Mouse (Mus musculus) limb, embryonic 10.5 days (tissue): ENCODE data around the gene Zfp503. TPM values are rescaled to one million over a fixed set of nuclear protein-coding genes. Genes with fewer than 3 reads are reported as not detected.

ENCODE experiments used
- DNase-seq: peaks from one replicate; pipeline ENCODE4 v3.0.0-alpha.2; 2017; ENCODE audit warnings: low spot score
- H3K27ac ChIP-seq: fragments of 300-500 bp; sonication (generic); 2 replicates; pipeline ENCODE4 v1.5.1; 2016; ENCODE audit warnings: mild to moderate bottlenecking
- H3K27me3 ChIP-seq: fragments of 300-500 bp; sonication (generic); 2 replicates; pipeline ENCODE4 v1.6.1; 2016; ENCODE audit warnings: low read depth, mild to moderate bottlenecking; ENCODE audit not compliant: poor library complexity, severe bottlenecking
- H3K36me3 ChIP-seq: fragments of 300-500 bp; sonication (generic); 2 replicates; pipeline ENCODE4 v1.6.1; 2016; ENCODE audit warnings: mild to moderate bottlenecking, moderate library complexity
- H3K4me1 ChIP-seq: fragments of 300-500 bp; sonication (generic); 2 replicates; pipeline ENCODE4 v1.6.1; 2016
- H3K4me3 ChIP-seq: fragments of 300-500 bp; sonication (generic); 2 replicates; pipeline ENCODE4 v1.5.1; 2016; ENCODE audit warnings: mild to moderate bottlenecking, moderate library complexity
- H3K9me3 ChIP-seq: fragments of 300-500 bp; sonication (generic); replicated peaks from 2 replicates; pipeline ENCODE4 v1.6.1; 2016; ENCODE audit warnings: mild to moderate bottlenecking
- WGBS: fragments of 180-500 bp; shearing (Covaris S2); methylation state at CpG from one replicate; pipeline ENCODE4 v1.1.7; 2016; 5-methylcytosine and 5-hydroxymethylcytosine counted together
- polyA plus RNA-seq: library from polyadenylated mRNA; unstranded; fragments of >200 nt; fragmentation: Nextera tagmentation; extraction: Ambion mirVana; gene quantifications from 2 replicates; pipeline ENCODE4 v1.2.1, GENCODE M21; 2016

Zfp503 gene
- 18.5 and 22.6 TPM in 2 replicates for polyA plus RNA-seq

- Histone ChIP-seq H3K27ac (peak within 1 kb of the TSS; percentile 98), H3K27me3 (peaks cover 75% of the 10 kb centered on the region), H3K36me3 (peaks cover 18% of the 10 kb centered on the region), H3K4me3 (peak within 1 kb of the TSS; percentile 85), H3K9me3 (no peaks in the 10 kb centered on the region), H3K4me1 (peaks cover 89% of the 10 kb centered on the region)
- WGBS, result under 1% methylated on average over 37 of the region's 37 CpGs
- DNase-seq, result peak; percentile 79
Measured at GRCm38 (mm10) chr14:21989291-21989913, at the start of gene Zfp503. TSS of gene Zfp503 (minus strand) at chr14:21989601.

GRCm38 (mm10) chr14:22037498-22038131 is 48.2 kb upstream of the Zfp503 start:
- H3K36me3 ChIP-seq, result no peaks in the 10 kb centered on the region
- H3K27me3 ChIP-seq, result peaks cover 98% of the 10 kb centered on the region
- no peak overlapping the region for H3K27ac ChIP-seq
- no peaks in the 10 kb centered on the region for H3K9me3 ChIP-seq
- WGBS, result 67% methylated on average over 16 of the region's 16 CpGs
- DNase-seq, result no peak
- H3K4me3 ChIP-seq, result no peak overlapping the region
- H3K4me1 ChIP-seq, result peaks cover 21% of the 10 kb centered on the region; the same call in 1 of the 2 replicates

DNA sequence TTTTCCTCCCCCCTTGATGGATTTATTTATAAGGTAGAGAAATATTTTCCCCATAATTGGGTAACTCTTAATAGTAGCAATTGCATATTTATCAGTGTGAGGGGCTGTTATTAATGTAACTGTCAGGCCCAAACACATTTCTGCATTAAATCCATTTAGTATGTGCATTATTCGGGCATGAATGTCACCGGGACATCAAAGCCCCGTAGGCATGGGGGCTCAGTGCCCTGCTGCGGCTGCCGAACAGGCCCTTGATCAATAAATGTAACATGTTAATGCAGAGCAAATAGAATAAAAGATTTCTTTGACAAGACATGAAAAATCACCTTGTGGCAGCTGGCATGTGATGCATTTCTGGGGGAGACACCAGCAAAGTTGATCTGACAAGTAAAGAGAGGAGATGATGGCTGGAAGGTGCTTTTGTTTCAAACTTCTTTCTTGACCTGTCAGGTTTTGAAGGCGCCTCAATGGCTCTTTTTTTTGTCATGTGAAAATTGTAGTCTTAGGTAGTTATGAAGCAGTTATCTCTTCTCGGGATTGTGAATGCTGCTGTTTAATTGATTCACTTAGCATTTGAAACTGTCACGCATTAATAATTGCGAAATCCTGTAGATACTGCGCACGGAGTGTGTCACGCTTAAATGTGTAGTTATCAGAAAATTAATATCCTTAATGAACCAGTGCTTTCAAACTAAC is 47.5 kb upstream of the Zfp503 start:
- Histone ChIP-seq H3K36me3 (no peaks in the 10 kb centered on the region), H3K27me3 (peaks cover 91% of the 10 kb centered on the region), H3K27ac (no peak overlapping the region), H3K4me1 (peaks cover 21% of the 10 kb centered on the region; the same call in 1 of the 2 replicates), H3K4me3 (no peak overlapping the region), H3K9me3 (no peaks in the 10 kb centered on the region)
- no peak for DNase-seq
- WGBS, result 82% methylated on average over 12 of the region's 12 CpGs

DNA sequence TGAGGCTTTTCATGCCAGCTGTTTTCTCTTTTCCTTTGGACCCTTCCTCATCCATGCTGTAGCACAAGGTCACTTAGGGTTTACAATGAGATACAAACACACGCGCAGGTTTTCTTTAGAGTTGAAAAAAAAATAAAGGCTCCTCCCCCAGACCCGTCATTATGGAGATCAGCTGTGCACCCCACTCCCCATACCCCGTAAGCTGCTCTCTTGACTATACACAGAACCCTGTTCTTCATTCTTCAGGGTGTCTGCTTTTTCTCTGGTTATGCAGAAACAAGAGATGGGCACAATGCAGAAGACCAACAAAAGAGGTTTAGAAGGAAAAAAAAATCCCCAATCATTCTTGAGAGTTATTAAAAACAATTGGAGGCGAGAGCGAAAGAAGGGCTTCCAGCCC is 46.9 kb upstream of the Zfp503 start:
- no peak overlapping the region for H3K27ac ChIP-seq
- no peak overlapping the region for H3K4me3 ChIP-seq
- no peaks in the 10 kb centered on the region for H3K9me3 ChIP-seq
- peaks cover 21% of the 10 kb centered on the region; the same call in 1 of the 2 replicates for H3K4me1 ChIP-seq
- peaks cover 85% of the 10 kb centered on the region for H3K27me3 ChIP-seq
- no peaks in the 10 kb centered on the region for H3K36me3 ChIP-seq
- DNase-seq, result no peak
- 61% methylated on average over 6 of the region's 6 CpGs for WGBS

- H3K36me3 ChIP-seq, result no peaks in the 10 kb centered on the region
- peaks cover 21% of the 10 kb centered on the region; the same call in 1 of the 2 replicates for H3K4me1 ChIP-seq
- no peak for DNase-seq
- peaks cover 81% of the 10 kb centered on the region for H3K27me3 ChIP-seq
- 52% methylated on average over 3 of the region's 3 CpGs for WGBS
- H3K27ac ChIP-seq, result no peak overlapping the region
- H3K4me3 ChIP-seq, result no peak overlapping the region
- no peaks in the 10 kb centered on the region for H3K9me3 ChIP-seq
Measured at GRCm38 (mm10) chr14:22035900-22036299, 46.5 kb upstream of the Zfp503 start.

GRCm38 (mm10) chr14:22023533-22023932 is 34.1 kb upstream of the Zfp503 start:
- WGBS, result 89% methylated on average over 4 of the region's 4 CpGs
- Histone ChIP-seq H3K27ac (no peak overlapping the region), H3K27me3 (peaks cover 70% of the 10 kb centered on the region), H3K9me3 (no peaks in the 10 kb centered on the region), H3K4me1 (peaks cover 17% of the 10 kb centered on the region), H3K4me3 (no peak overlapping the region), H3K36me3 (no peaks in the 10 kb centered on the region)
- DNase-seq, result no peak

DNA sequence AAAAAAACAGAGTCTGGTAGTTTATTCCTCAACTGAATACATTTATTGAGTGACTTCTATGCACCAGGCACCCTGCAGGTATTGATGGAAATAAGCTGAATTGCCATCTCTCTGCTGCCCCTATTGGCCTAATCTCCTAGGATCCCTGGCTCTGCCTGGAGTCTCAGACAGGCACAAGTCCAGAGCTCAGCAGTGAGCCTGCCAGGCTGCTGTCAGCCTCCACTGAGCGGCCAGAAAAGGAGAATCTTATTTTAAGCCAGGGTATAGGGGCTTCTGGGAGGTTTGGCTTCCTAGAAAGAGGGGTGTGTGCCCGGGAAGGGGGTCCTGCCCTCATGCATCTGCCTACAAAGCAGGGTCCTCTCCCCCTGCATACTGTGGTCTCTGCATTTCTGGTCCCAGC is 31.5 kb upstream of the Zfp503 start:
- H3K36me3 ChIP-seq, result no peaks in the 10 kb centered on the region
- H3K4me3 ChIP-seq, result no peak overlapping the region
- no peaks in the 10 kb centered on the region for H3K9me3 ChIP-seq
- peaks cover 83% of the 10 kb centered on the region for H3K27me3 ChIP-seq
- no peak overlapping the region for H3K27ac ChIP-seq
- 11% methylated on average over 2 of the region's 2 CpGs for WGBS
- H3K4me1 ChIP-seq, result peaks cover 17% of the 10 kb centered on the region
- DNase-seq, result peak; percentile 50

- peaks cover 87% of the 10 kb centered on the region for H3K27me3 ChIP-seq
- DNase-seq, result no peak
- H3K36me3 ChIP-seq, result no peaks in the 10 kb centered on the region
- H3K9me3 ChIP-seq, result no peaks in the 10 kb centered on the region
- peak overlapping the region; percentile 50 for H3K4me3 ChIP-seq
- WGBS, result 36% methylated on average over 12 of the region's 12 CpGs
- peaks cover 17% of the 10 kb centered on the region for H3K4me1 ChIP-seq
- peak overlapping the region; percentile 71 for H3K27ac ChIP-seq
Measured at GRCm38 (mm10) chr14:22019949-22020845, 30.8 kb upstream of the Zfp503 start.

GRCm38 (mm10) chr14:22019252-22019948 is 30.0 kb upstream of the Zfp503 start, which contains the start of gene Lrmda:
TSS of gene Lrmda (plus strand) at chr14:22019712.
- Histone ChIP-seq H3K4me1 (peaks cover 17% of the 10 kb centered on the region), H3K27me3 (peaks cover 91% of the 10 kb centered on the region), H3K9me3 (no peaks in the 10 kb centered on the region), H3K4me3 (peak within 1 kb of the TSS; percentile 50), H3K27ac (peak within 1 kb of the TSS; percentile 71), H3K36me3 (no peaks in the 10 kb centered on the region)
- DNase-seq, result peak; percentile 75
- 4% methylated on average over 33 of the region's 33 CpGs for WGBS

GRCm38 (mm10) chr14:22017011-22017410 is 27.6 kb upstream of the Zfp503 start:
- Histone ChIP-seq H3K4me1 (peaks cover 17% of the 10 kb centered on the region), H3K27ac (no peak overlapping the region), H3K9me3 (no peaks in the 10 kb centered on the region), H3K4me3 (no peak overlapping the region), H3K27me3 (peaks cover 97% of the 10 kb centered on the region), H3K36me3 (no peaks in the 10 kb centered on the region)
- 71% methylated on average over 5 of the region's 5 CpGs for WGBS
- DNase-seq, result no peak

GRCm38 (mm10) chr14:22014781-22015180 is 25.4 kb upstream of the Zfp503 start:
- H3K4me3 ChIP-seq, result no peak overlapping the region

GRCm38 (mm10) chr14:22014315-22014714 is 24.9 kb upstream of the Zfp503 start:
- Histone ChIP-seq H3K36me3 (no peaks in the 10 kb centered on the region), H3K27me3 (peaks cover 87% of the 10 kb centered on the region)

More at GRCm38 (mm10) chr14:22014781-22015180, 25.4 kb upstream of the Zfp503 start:
- Histone ChIP-seq H3K36me3 (no peaks in the 10 kb centered on the region), H3K9me3 (no peaks in the 10 kb centered on the region), H3K27me3 (peaks cover 92% of the 10 kb centered on the region), H3K27ac (no peak overlapping the region), H3K4me1 (peaks cover 8% of the 10 kb centered on the region)
- WGBS, result 57% methylated on average over 4 of the region's 4 CpGs
- DNase-seq, result no peak

More at GRCm38 (mm10) chr14:22014315-22014714, 24.9 kb upstream of the Zfp503 start:
- Histone ChIP-seq H3K27ac (no peak overlapping the region), H3K9me3 (no peaks in the 10 kb centered on the region), H3K4me1 (peaks cover 3% of the 10 kb centered on the region), H3K4me3 (no peak overlapping the region)
- no peak for DNase-seq
- WGBS, result 91% methylated on average over 5 of the region's 5 CpGs
